ENCODE assay signal across 21 mouse cellular contexts in the genomic region with DNA sequence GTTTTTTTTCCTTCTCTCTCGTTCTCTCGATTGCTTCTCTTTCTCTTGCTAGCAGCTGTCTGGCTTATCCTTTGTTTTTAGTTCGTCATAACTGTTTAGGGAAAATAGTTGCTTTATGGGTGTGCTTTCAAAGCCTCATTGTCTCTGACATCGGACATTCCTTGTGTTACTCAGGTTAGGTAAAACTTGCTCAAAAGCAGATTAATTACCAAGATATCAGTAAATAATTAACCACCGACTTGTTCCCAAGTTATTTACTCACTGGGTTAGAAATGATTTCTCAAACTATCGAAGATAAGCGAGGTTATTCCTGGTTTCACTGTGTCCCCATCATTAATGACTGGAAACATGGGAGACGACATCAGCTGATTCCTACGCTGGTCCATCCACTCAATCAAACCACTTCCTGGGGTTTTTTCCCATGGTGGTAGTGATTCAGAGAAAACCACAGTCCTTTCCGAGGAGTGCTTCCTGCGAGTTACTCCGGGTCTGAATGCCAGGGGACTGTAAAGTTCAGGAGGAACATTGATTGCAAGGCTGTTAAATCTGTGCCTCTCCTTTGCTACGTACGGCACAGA.
DNase-seq lines count a peak whose midpoint lies in the region; ATAC-seq and TF ChIP-seq lines count a peak whose summit lies in the region.
"Had no signal": no experiment of that assay in that cellular context is flagged by ENCODE, and none has a peak within 500 bp of the region (broad histone marks: within the 10 kb centered on the region; RNA-seq: fewer than 3 reads in every experiment).

No protein-coding gene starts in this region.

- 0 out of 2 replicates have a peak overlapping the region, but pooled peaks have one; percentile 20 for H3K27ac ChIP-seq in gastrocnemius, adult 2 months
- H3K27ac ChIP-seq in intestine, embryonic 16.5 days (ENCODE audit: low read length): no peak overlapping the region
- H3K27ac ChIP-seq: embryonic facial prominence, embryonic 15.5 days; forebrain, embryonic 10.5 days; forebrain, embryonic 15.5 days; hindbrain, embryonic 15.5 days had no signal

- H3K36me3 ChIP-seq in intestine, embryonic 16.5 days (ENCODE audit: control insufficient read depth, insufficient read depth, low read length): no peaks in the 10 kb centered on the region
- H3K36me3 ChIP-seq: embryonic facial prominence, embryonic 15.5 days; forebrain, embryonic 10.5 days; forebrain, embryonic 15.5 days; heart, embryonic 12.5 days; hindbrain, embryonic 15.5 days had no signal

- H3K4me2 ChIP-seq in intestine, embryonic 16.5 days (ENCODE audit: low read depth, low read length): peak overlapping the region; percentile 27
- H3K4me2 ChIP-seq: embryonic facial prominence, embryonic 15.5 days; forebrain, embryonic 15.5 days; heart, embryonic 12.5 days; hindbrain, embryonic 15.5 days had no signal

- no peaks in the 10 kb centered on the region for H3K9me3 ChIP-seq in intestine, embryonic 16.5 days (ENCODE audit: control insufficient read depth, low read length)
- H3K9me3 ChIP-seq: embryonic facial prominence, embryonic 15.5 days; forebrain, embryonic 10.5 days; forebrain, embryonic 15.5 days; heart, embryonic 12.5 days; hindbrain, embryonic 15.5 days had no signal

- peak; percentile 70 for ATAC-seq in intestine, embryonic 16.5 days
- ATAC-seq: activated CD4-positive, CD25-positive, alpha-beta regulatory T cell, adult 4 months; forebrain, embryonic 15.5 days had no signal

- WGBS in intestine, embryonic 16.5 days: 56% methylated on average over 14 of the region's 14 CpGs

- H3K27me3 ChIP-seq in intestine, embryonic 16.5 days (replicated peaks; ENCODE audit: control insufficient read depth, insufficient read depth, low read length): no peaks in the 10 kb centered on the region
- H3K27me3 ChIP-seq: embryonic facial prominence, embryonic 15.5 days; forebrain, embryonic 15.5 days; heart, embryonic 12.5 days; hindbrain, embryonic 15.5 days had no signal

- no peak overlapping the region for H3K9ac ChIP-seq in intestine, embryonic 16.5 days (ENCODE audit: low read depth, low read length)
- H3K9ac ChIP-seq: embryonic facial prominence, embryonic 15.5 days; forebrain, embryonic 15.5 days; heart, embryonic 12.5 days; hindbrain, embryonic 15.5 days had no signal

- H3K4me3 ChIP-seq in gastrocnemius, adult 2 months: no peak overlapping the region
- H3K4me3 ChIP-seq in intestine, embryonic 16.5 days (ENCODE audit: low read length): peak overlapping the region; percentile 9; the same call in 1 of the 2 replicates
- H3K4me3 ChIP-seq: embryonic facial prominence, embryonic 15.5 days; erythroblast, embryonic 14.5 days; forebrain, embryonic 10.5 days; forebrain, embryonic 15.5 days; heart, embryonic 12.5 days; hindbrain, embryonic 15.5 days had no signal

- DNase-seq in gastrocnemius, adult 2 months: no peak
- no peak for DNase-seq in gastrocnemius, postnatal 25 days
- peak; percentile 45 for DNase-seq in kidney, adult 9 months
- no peak for DNase-seq in kidney, postnatal 36 days
- peak; percentile 30 for DNase-seq in 416B (ENCODE audit: low read depth)
- DNase-seq in layer of hippocampus, adult 9-10 months (ENCODE audit: low spot score): no peak
- no peak for DNase-seq in cerebellum, postnatal 14 days
- DNase-seq: adrenal gland, adult 2 months; adrenal gland, postnatal 25 days; cerebellum, adult 18-20 months; cerebellum, postnatal 10 days; embryo, embryonic 11 days; gastrocnemius, postnatal 10 days had no signal

- intact Hi-C loops in gastrocnemius, adult 2 months (cut with DNase I): no loop called here

- no peaks in the 10 kb centered on the region for H3K4me1 ChIP-seq in intestine, embryonic 16.5 days (ENCODE audit: control insufficient read depth, insufficient read depth, low read length)
- H3K4me1 ChIP-seq: embryonic facial prominence, embryonic 15.5 days; forebrain, embryonic 10.5 days; forebrain, embryonic 15.5 days; hindbrain, embryonic 15.5 days had no signal

- no peak for TF ChIP-seq CTCF in gastrocnemius, adult 2 months (IDR thresholded peaks at IDR 0.05)

Comparison
In these comparisons a context has a peak if more than half of its experiments do, and no peak if none do; other contexts are left out.
1. DNase-seq: peak in kidney, adult 9 months (single experiment) and 416B (single experiment); none in gastrocnemius, adult 2 months (single experiment), gastrocnemius, postnatal 25 days (single experiment), kidney, postnatal 36 days (0 of 2), layer of hippocampus, adult 9-10 months (single experiment) and cerebellum, postnatal 14 days (0 of 2).